Mouse (Mus musculus): ENCODE measurements around the gene Egln2.

- TF ChIP-seq CTCF (IDR thresholded peaks at IDR 0.05; ENCODE audit: control insufficient read depth, insufficient read depth, insufficient read length) (no peak), MAX (IDR thresholded peaks at IDR 0.05) (no peak), CEBPB (IDR thresholded peaks at IDR 0.05; ENCODE audit: low read depth) (no peak), USF1 (IDR thresholded peaks at IDR 0.05; ENCODE audit: low read depth) (no peak), FOSL1 (IDR thresholded peaks at IDR 0.05; ENCODE audit: insufficient read depth, low read length, poor library complexity, severe bottlenecking) (no peak), MYOG (IDR thresholded peaks at IDR 0.05; ENCODE audit: control insufficient read depth, extremely low read depth, insufficient read length) (no peak), MYOD1 (IDR thresholded peaks at IDR 0.05; ENCODE audit: control insufficient read depth, insufficient read length, low read depth) (no peak)
Measured at GRCm38 (mm10) chr7:27193731-27194130, 27.1 kb upstream of the Egln2 start.
